Mouse (Mus musculus): ENCODE data around the gene Hemk1.

- TF ChIP-seq CTCF (IDR thresholded peaks at IDR 0.05; ENCODE audit: low read depth) = no peak
- TF ChIP-seq EP300 (IDR thresholded peaks at IDR 0.05; ENCODE audit: low read depth) = no peak
Observed at GRCm38 (mm10) chr9:107372441-107372840, 34.3 kb upstream of the Hemk1 start.
